Mouse (Mus musculus): ENCODE results near the gene Etv4. TPM values are rescaled to one million over a fixed set of nuclear protein-coding genes. Genes with fewer than 3 reads are reported as not detected.

The Etv4 gene
- total RNA-seq, 2 experiments from 2014 or later: 2.1 to 2.7 TPM

GRCm38 (mm10) chr11:101787432-101787831 is 2.3 kb upstream of the Etv4 start:
- intact Hi-C loops (cut with DNase I): no loop called here
- no peak for DNase-seq

- intact Hi-C loops (cut with DNase I): no loop called here
- no peak for DNase-seq
These were observed 1.5 kb upstream of the Etv4 start for GRCm38 (mm10) chr11:101786651-101787050.

DNA sequence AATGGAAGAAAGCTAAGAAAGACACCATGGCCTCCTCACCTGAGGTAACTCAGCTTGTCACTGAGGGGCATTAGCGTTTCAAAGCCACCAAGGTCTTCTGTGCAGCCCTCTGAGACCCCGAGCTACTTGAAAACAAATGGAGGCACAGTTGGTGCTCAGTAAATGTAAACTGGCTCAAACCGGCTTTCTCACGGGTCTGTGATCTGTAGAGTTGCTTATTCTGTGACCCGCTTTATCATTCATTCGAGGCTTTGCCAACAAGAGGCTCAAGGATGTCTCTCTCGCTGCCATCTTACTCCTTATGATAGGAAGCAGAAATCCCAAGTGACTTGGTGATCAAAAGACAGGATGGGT is 658 bp upstream of the Etv4 start:
- intact Hi-C loops (cut with DNase I): no loop called here
- DNase-seq: no peak

GRCm38 (mm10) chr11:101784488-101785142 is 556 bp downstream of the Etv4 start:
- intact Hi-C loops (cut with DNase I): loop anchor here (5.0 kb wide), 1 partner anchor 368 kb away; no protein-coding TSS in a partner anchor
- DNase-seq: peak; percentile 23 to 45

DNA sequence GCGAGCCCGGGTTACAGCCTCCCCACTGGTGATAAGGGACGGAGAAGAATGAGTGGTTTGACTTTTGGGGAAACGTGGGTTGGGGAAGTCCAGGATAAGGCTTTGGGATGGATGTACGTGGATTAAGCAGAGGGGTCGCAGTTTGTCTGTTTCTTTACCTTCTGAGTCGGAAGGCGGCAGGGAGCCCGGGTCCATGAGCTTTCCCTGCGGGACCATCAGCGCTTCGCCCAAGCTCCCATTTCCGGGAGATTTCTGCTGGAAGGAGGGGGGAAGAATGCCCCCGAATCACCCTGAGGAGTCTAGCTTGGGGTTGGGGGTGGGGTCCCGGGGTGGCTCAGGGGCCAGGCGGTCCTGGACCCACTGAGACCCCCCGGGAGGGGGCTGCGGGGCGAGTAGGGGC is 1.1 kb downstream of the Etv4 start:
- DNase-seq: no peak
- intact Hi-C loops (cut with DNase I): loop anchor here (5.0 kb wide), 1 partner anchor 368 kb away; no protein-coding TSS in a partner anchor

GRCm38 (mm10) chr11:101783584-101783983 is 1.6 kb downstream of the Etv4 start:
- DNase-seq: no peak
- intact Hi-C loops (cut with DNase I): loop anchor here (5.0 kb wide), 1 partner anchor 369 kb away; no protein-coding TSS in a partner anchor

DNA sequence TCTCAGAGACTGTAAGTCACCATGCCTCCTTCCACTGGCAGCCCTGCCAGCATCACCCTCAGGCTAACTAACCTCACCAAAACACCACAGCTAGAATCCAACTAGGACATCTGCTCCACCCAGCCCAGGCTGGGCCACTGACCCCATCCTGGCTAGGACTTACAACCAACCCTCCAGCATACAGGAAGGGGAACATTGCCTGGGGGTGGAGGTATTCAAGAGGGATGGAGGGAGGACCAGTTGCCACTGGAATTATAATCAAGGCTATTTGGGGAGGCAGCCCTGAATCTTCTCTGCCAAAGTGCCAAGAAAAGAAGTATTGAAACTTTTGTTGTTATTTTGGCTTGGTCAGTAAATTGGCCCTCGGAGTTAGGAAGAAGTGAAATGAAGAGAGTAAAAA is 2.0 kb downstream of the Etv4 start:
- intact Hi-C loops (cut with DNase I): loop anchor here (5.0 kb wide), 1 partner anchor 369 kb away; no protein-coding TSS in a partner anchor
- DNase-seq: no peak

DNA sequence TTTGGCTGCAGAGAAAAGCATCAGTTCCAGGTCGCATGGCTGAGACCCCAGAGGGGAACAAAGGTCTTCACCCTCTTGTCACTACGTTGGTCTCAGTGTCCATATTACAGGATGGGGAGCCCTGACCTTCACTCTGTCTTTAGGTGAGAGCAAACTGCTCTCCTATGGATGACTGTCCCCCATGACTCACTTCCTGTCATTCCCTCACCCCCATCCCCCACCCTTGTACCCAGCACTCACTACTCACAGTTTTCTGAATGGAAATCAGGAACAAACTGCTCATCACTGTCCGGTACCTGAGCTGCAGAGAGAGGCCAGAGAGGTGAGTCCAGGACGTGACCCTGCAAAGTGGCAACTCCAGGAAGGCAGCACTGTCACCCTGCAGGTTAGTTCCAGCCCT is 8.3 kb downstream of the Etv4 start:
- DNase-seq: no peak
- intact Hi-C loops (cut with DNase I): no loop called here

- intact Hi-C loops (cut with DNase I): no loop called here
- peak; percentile 76 to 85 for DNase-seq
These were observed 12.7 kb downstream of the Etv4 start for GRCm38 (mm10) chr11:101772449-101772848.

GRCm38 (mm10) chr11:101772027-101772426 is 13.1 kb downstream of the Etv4 start:
- intact Hi-C loops (cut with DNase I): no loop called here

GRCm38 (mm10) chr11:101770266-101770665 is 14.9 kb downstream of the Etv4 start:
- DNase-seq: no peak
- intact Hi-C loops (cut with DNase I): no loop called here

More at GRCm38 (mm10) chr11:101772027-101772426, 13.1 kb downstream of the Etv4 start:
- DNase-seq: no peak

GRCm38 (mm10) chr11:101768721-101769120 is 16.4 kb downstream of the Etv4 start:
- intact Hi-C loops (cut with DNase I): no loop called here
- no peak for DNase-seq

- DNase-seq: no peak
- intact Hi-C loops (cut with DNase I): no loop called here
These were observed 17.8 kb downstream of the Etv4 start for GRCm38 (mm10) chr11:101767326-101767725.

GRCm38 (mm10) chr11:101764546-101764945 is 20.6 kb downstream of the Etv4 start:
- intact Hi-C loops (cut with DNase I): loop anchor here (5.0 kb wide), 1 partner anchor 48 kb away; no protein-coding TSS in a partner anchor
- DNase-seq: no peak

DNA sequence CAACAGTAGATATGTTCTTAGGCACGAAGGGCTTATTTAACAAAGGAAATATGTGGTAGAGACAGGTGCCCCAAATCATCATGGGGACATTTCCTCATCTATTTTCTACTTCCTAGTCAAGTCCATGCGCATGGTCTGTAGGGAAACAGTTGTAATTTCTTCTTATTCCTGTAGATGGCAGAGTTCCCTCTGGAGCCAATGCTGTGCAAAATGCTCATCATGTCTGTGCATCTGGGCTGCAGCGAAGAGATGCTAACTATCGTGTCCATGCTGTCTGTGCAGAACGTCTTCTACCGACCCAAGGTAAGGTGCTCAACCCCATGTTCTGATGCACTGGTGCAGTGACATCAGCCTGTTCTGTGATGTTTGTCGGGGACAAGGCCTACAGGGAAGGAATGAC is 21.4 kb downstream of the Etv4 start:
- intact Hi-C loops (cut with DNase I): loop anchor here (1.0 to 5.0 kb wide), 2 partner anchors 49 to 147 kb away; no protein-coding TSS in a partner anchor
- peak; percentile 48 to 66 for DNase-seq

DNA sequence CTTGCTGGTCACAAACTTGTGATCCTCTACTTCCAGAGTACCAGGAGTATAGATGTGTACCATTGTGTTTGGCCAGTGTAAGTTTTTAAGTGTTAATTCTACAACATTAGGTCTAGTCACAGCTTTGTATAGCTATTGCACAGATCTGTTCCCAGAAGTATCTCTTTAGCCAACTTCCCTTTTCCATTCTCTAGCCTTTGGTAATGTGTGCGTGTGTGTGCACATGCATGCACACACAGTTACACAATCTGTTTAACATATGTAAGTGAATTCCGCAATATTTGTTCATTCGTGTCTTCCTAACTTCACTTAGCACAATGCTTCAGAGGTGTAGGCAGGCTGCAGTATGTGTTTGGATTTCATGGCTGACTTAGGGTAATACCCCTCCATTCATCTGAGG is 25.6 kb downstream of the Etv4 start:
- DNase-seq: no peak
- intact Hi-C loops (cut with DNase I): no loop called here

DNA sequence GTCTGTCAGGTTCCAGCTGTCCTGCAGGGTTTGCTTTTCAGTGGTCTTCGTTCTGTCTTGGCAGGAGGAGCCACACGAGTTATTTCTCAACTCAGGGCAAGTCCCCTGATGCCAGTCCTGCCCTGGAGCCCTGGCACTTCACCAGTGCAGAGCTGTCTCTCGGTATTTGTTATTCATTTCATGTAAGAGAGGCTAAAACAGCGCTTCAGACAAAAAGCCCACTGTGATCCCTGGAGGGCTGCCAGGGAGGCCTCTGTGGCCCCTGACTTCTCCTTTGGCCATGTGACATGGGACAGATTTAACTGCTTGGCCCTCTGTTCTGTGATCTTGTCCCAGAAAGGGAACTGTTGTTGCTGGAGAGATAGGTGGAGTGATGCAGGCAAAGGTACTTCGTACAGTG is 26.7 kb downstream of the Etv4 start:
- no peak for DNase-seq
- intact Hi-C loops (cut with DNase I): no loop called here

DNA sequence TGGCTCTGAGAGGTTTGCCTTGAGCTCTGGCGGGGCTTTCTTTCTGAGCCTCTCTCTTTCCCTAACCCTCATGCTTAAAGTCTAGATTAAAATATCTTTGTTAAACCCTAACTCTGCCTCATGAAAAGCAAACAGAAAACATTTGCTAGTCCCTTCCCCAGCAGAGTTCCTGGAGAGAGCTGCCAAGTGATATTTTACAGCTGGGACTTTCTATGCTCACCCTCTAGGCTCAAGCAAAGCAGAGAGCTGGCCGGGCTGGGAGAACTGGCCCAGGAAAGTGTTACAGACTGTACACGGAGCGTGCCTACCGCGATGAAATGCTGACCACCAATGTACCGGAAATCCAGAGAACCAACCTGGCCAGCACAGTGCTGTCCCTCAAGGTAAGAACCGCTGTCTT is 27.8 kb downstream of the Etv4 start:
- DNase-seq: peak in 1 of 2 experiments; percentile 38
- intact Hi-C loops (cut with DNase I): no loop called here

GRCm38 (mm10) chr11:101756616-101757015 is 28.6 kb downstream of the Etv4 start:
- DNase-seq: no peak

DNA sequence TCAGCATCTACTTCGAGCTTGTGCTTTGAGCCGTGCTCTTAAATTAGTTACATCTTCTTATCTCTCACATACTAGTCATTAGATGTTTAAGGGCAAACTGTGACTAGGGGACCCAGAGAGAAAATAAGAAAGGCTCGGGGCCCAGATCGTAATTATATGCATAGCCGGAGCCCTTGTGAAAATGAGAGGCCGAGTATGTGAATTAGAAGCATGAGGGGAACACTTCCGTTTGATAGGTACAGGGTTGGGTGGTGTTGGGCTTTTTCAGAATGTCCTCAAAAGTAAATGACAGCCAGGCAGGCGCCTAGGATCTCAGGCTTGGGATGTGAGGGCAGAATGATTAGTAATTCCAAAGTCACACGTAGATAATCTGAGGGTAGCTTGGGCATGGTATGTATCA is 51.6 kb downstream of the Etv4 start:
- DNase-seq: peak in 1 of 2 experiments; percentile 11
- intact Hi-C loops (cut with DNase I): no loop called here

More at GRCm38 (mm10) chr11:101756616-101757015, 28.6 kb downstream of the Etv4 start:
- intact Hi-C loops (cut with DNase I): no loop called here

- DNase-seq: peak; percentile 98 to 99
- intact Hi-C loops (cut with DNase I): loop anchor here (1.0 kb wide), 1 partner anchor 73 kb away; no protein-coding TSS in a partner anchor
These were observed 52.4 kb downstream of the Etv4 start, which contains the start of gene Dhx8 for GRCm38 (mm10) chr11:101732518-101733440. Gene Dhx8, plus strand, starts transcription at chr11:101732919.
